Mouse (Mus musculus) hindbrain, embryonic 12.5 days (tissue): Measurements from ENCODE around the gene Snrnp27. TPM values are rescaled to one million over a fixed set of nuclear protein-coding genes. Genes with fewer than 3 reads are reported as not detected.

Source experiments
- ATAC-seq: fragments of 200-750 bp; cut with Nextera tagmentation; 2 replicates; pipeline ENCODE4 v1.8.0; 2017; ENCODE audit warnings: moderate TSS enrichment; ENCODE audit not compliant: low FRiP score
- H3K27ac ChIP-seq: fragments of 300-500 bp; sonication (generic); 2 replicates; pipeline ENCODE4 v1.5.1; 2016; ENCODE audit warnings: mild to moderate bottlenecking
- H3K27me3 ChIP-seq: fragments of 300-500 bp; sonication (generic); 2 replicates; pipeline ENCODE4 v1.6.1; 2016; ENCODE audit warnings: mild to moderate bottlenecking
- H3K36me3 ChIP-seq: fragments of 300-500 bp; sonication (generic); 2 replicates; pipeline ENCODE4 v1.6.1; 2016; ENCODE audit warnings: mild to moderate bottlenecking
- H3K4me1 ChIP-seq: fragments of 300-500 bp; sonication (generic); 2 replicates; pipeline ENCODE4 v1.6.1; 2016
- H3K4me2 ChIP-seq: fragments of 300-500 bp; sonication (generic); replicated peaks from 2 replicates; pipeline ENCODE4 v1.6.1; 2016; ENCODE audit warnings: mild to moderate bottlenecking
- H3K4me3 ChIP-seq: fragments of 300-500 bp; sonication (generic); 2 replicates; pipeline ENCODE4 v1.5.1; 2016; ENCODE audit warnings: mild to moderate bottlenecking
- H3K9ac ChIP-seq: fragments of 300-500 bp; sonication (generic); 2 replicates; pipeline ENCODE4 v1.6.1; 2016; ENCODE audit warnings: mild to moderate bottlenecking, moderate library complexity
- H3K9me3 ChIP-seq: fragments of 300-500 bp; sonication (generic); replicated peaks from 2 replicates; pipeline ENCODE4 v1.6.1; 2016; ENCODE audit warnings: mild to moderate bottlenecking
- WGBS: fragments of 180-500 bp; shearing (Covaris S2); methylation state at CpG from one replicate; pipeline ENCODE4 v1.1.7; 2016; 5-methylcytosine and 5-hydroxymethylcytosine counted together
- polyA plus RNA-seq: library from polyadenylated mRNA; unstranded; fragments of >200 nt; fragmentation: Nextera tagmentation; extraction: Ambion mirVana; gene quantifications from 2 replicates; pipeline ENCODE4 v1.2.1, GENCODE M21; 2016

Snrnp27 gene
- polyA plus RNA-seq, 1 experiment from 2014 or later = 115 TPM

- 81% methylated on average over 9 of the region's 9 CpGs for WGBS
- H3K4me3 ChIP-seq = no peak overlapping the region
- H3K9me3 ChIP-seq = no peaks in the 10 kb centered on the region
- no peak overlapping the region for H3K9ac ChIP-seq
- no peak overlapping the region for H3K4me2 ChIP-seq
- no peaks in the 10 kb centered on the region for H3K27me3 ChIP-seq
- ATAC-seq = no peak
- peaks cover 61% of the 10 kb centered on the region for H3K36me3 ChIP-seq
- no peaks in the 10 kb centered on the region for H3K4me1 ChIP-seq
- H3K27ac ChIP-seq = no peak overlapping the region
Observed at GRCm38 (mm10) chr6:86654270-86654916, 29.9 kb downstream of the Snrnp27 start.

- no peak overlapping the region for H3K4me3 ChIP-seq
Observed at GRCm38 (mm10) chr6:86653026-86653425, 31.3 kb downstream of the Snrnp27 start.

GRCm38 (mm10) chr6:86646143-86646542 lies 38.2 kb downstream of the Snrnp27 start:
- Histone ChIP-seq H3K36me3 (peaks cover 31% of the 10 kb centered on the region), H3K27me3 (no peaks in the 10 kb centered on the region), H3K9ac (no peak overlapping the region), H3K4me1 (no peaks in the 10 kb centered on the region), H3K9me3 (no peaks in the 10 kb centered on the region), H3K27ac (no peak overlapping the region), H3K4me3 (no peak overlapping the region), H3K4me2 (no peak overlapping the region)
- ATAC-seq = no peak
- WGBS = 88% methylated on average over 7 of the region's 7 CpGs

More at GRCm38 (mm10) chr6:86653026-86653425, 31.3 kb downstream of the Snrnp27 start:
- 86% methylated on average over 6 of the region's 6 CpGs for WGBS
- Histone ChIP-seq H3K27ac (no peak overlapping the region), H3K27me3 (no peaks in the 10 kb centered on the region), H3K4me2 (no peak overlapping the region), H3K9ac (no peak overlapping the region), H3K36me3 (peaks cover 64% of the 10 kb centered on the region), H3K4me1 (no peaks in the 10 kb centered on the region), H3K9me3 (no peaks in the 10 kb centered on the region)
- ATAC-seq = no peak

GRCm38 (mm10) chr6:86645551-86645950 lies 38.8 kb downstream of the Snrnp27 start:
- ATAC-seq = no peak
- Histone ChIP-seq H3K9ac (no peak overlapping the region), H3K27me3 (no peaks in the 10 kb centered on the region), H3K4me3 (no peak overlapping the region), H3K36me3 (peaks cover 25% of the 10 kb centered on the region), H3K4me2 (no peak overlapping the region), H3K4me1 (no peaks in the 10 kb centered on the region), H3K27ac (no peak overlapping the region), H3K9me3 (no peaks in the 10 kb centered on the region)
- WGBS = 87% methylated on average over 4 of the region's 4 CpGs

GRCm38 (mm10) chr6:86644775-86645400 lies 39.4 kb downstream of the Snrnp27 start:
- no peak for ATAC-seq
- no peaks in the 10 kb centered on the region for H3K4me1 ChIP-seq
- no peak overlapping the region for H3K9ac ChIP-seq
- H3K4me3 ChIP-seq = no peak overlapping the region
- no peaks in the 10 kb centered on the region for H3K27me3 ChIP-seq
- H3K9me3 ChIP-seq = no peaks in the 10 kb centered on the region
- no peak overlapping the region for H3K27ac ChIP-seq
- H3K36me3 ChIP-seq = peaks cover 18% of the 10 kb centered on the region
- WGBS = 90% methylated on average over 3 of the region's 3 CpGs
- H3K4me2 ChIP-seq = no peak overlapping the region

- Histone ChIP-seq H3K4me1 (no peaks in the 10 kb centered on the region), H3K27me3 (no peaks in the 10 kb centered on the region), H3K4me3 (no peak overlapping the region), H3K4me2 (no peak overlapping the region), H3K9ac (no peak overlapping the region), H3K27ac (no peak overlapping the region), H3K36me3 (no peaks in the 10 kb centered on the region), H3K9me3 (no peaks in the 10 kb centered on the region)
- 62% methylated on average over 8 of the region's 8 CpGs for WGBS
- ATAC-seq = no peak
Observed at GRCm38 (mm10) chr6:86641716-86642115, 42.6 kb downstream of the Snrnp27 start.

GRCm38 (mm10) chr6:86640776-86641175 lies 43.5 kb downstream of the Snrnp27 start:
- Histone ChIP-seq H3K4me1 (no peaks in the 10 kb centered on the region), H3K9ac (no peak overlapping the region), H3K27ac (no peak overlapping the region), H3K4me2 (no peak overlapping the region), H3K36me3 (no peaks in the 10 kb centered on the region), H3K4me3 (no peak overlapping the region), H3K27me3 (no peaks in the 10 kb centered on the region), H3K9me3 (no peaks in the 10 kb centered on the region)
- WGBS = 92% methylated on average over 8 of the region's 8 CpGs
- ATAC-seq = no peak

GRCm38 (mm10) chr6:86640161-86640560 lies 44.2 kb downstream of the Snrnp27 start:
- Histone ChIP-seq H3K4me2 (no peak overlapping the region), H3K9ac (no peak overlapping the region), H3K36me3 (no peaks in the 10 kb centered on the region), H3K9me3 (no peaks in the 10 kb centered on the region), H3K4me3 (no peak overlapping the region), H3K27ac (no peak overlapping the region), H3K27me3 (no peaks in the 10 kb centered on the region), H3K4me1 (no peaks in the 10 kb centered on the region)
- no peak for ATAC-seq
- 83% methylated on average over 3 of the region's 3 CpGs for WGBS

- Histone ChIP-seq H3K27ac (no peak overlapping the region), H3K4me1 (no peaks in the 10 kb centered on the region), H3K27me3 (no peaks in the 10 kb centered on the region), H3K36me3 (no peaks in the 10 kb centered on the region), H3K4me2 (no peak overlapping the region), H3K4me3 (no peak overlapping the region), H3K9me3 (no peaks in the 10 kb centered on the region), H3K9ac (no peak overlapping the region)
- ATAC-seq = no peak
- WGBS = 78% methylated on average over 18 of the region's 18 CpGs
Observed at GRCm38 (mm10) chr6:86639180-86640160, 44.9 kb downstream of the Snrnp27 start.

GRCm38 (mm10) chr6:86638434-86638833 lies 45.9 kb downstream of the Snrnp27 start:
- Histone ChIP-seq H3K9ac (no peak overlapping the region), H3K9me3 (no peaks in the 10 kb centered on the region), H3K27me3 (no peaks in the 10 kb centered on the region), H3K27ac (no peak overlapping the region), H3K4me3 (no peak overlapping the region), H3K36me3 (no peaks in the 10 kb centered on the region), H3K4me1 (no peaks in the 10 kb centered on the region), H3K4me2 (no peak overlapping the region)
- 17% methylated on average over 2 of the region's 2 CpGs for WGBS
- ATAC-seq = no peak

GRCm38 (mm10) chr6:86637860-86638259 lies 46.5 kb downstream of the Snrnp27 start:
- Histone ChIP-seq H3K4me2 (no peak overlapping the region), H3K4me3 (no peak overlapping the region), H3K4me1 (no peaks in the 10 kb centered on the region), H3K9me3 (no peaks in the 10 kb centered on the region), H3K9ac (no peak overlapping the region), H3K36me3 (no peaks in the 10 kb centered on the region), H3K27me3 (no peaks in the 10 kb centered on the region), H3K27ac (no peak overlapping the region)
- ATAC-seq = no peak
- 59% methylated on average over 2 of the region's 2 CpGs for WGBS

- H3K27me3 ChIP-seq = no peaks in the 10 kb centered on the region
- no peak overlapping the region for H3K4me2 ChIP-seq
- H3K9me3 ChIP-seq = no peaks in the 10 kb centered on the region
- 72% methylated on average over 4 of the region's 4 CpGs for WGBS
- no peak overlapping the region for H3K4me3 ChIP-seq
- H3K27ac ChIP-seq = no peak overlapping the region
- ATAC-seq = no peak
- H3K4me1 ChIP-seq = no peaks in the 10 kb centered on the region
- no peaks in the 10 kb centered on the region for H3K36me3 ChIP-seq
- no peak overlapping the region for H3K9ac ChIP-seq
Observed at GRCm38 (mm10) chr6:86637171-86637835, 47.0 kb downstream of the Snrnp27 start.
